Mouse (Mus musculus): ENCODE data around the gene Vmn1r139. TPM values are rescaled to one million over a fixed set of nuclear protein-coding genes. Genes with fewer than 3 reads are reported as not detected.
"Not testable (repeated sequence)": the region's sequence is repeated elsewhere in the genome, so short reads cannot be mapped to it uniquely, and the experiment has no call there.

Gene Vmn1r139
- polyA plus RNA-seq (2015; fragmentation: Nextera tagmentation; extraction: Ambion mirVana), result not detected in 2 replicates

- not testable (repeated sequence) for H3K27me3 ChIP-seq
Measured at GRCm38 (mm10) chr7:22068757-22069156, at the start of gene Vmn1r139. Vmn1r139 (plus strand) TSS chr7:22069057.

GRCm38 (mm10) chr7:22028797-22029196 is 40.1 kb upstream of the Vmn1r139 start, which contains the start of gene Vmn1r138:
Vmn1r138 (minus strand) TSS chr7:22028897.
- WGBS, result no CpG with 5 or more reads among the region's 2 CpGs
- not testable (repeated sequence) for H3K36me3 ChIP-seq, H3K27ac ChIP-seq

More at GRCm38 (mm10) chr7:22068757-22069156, at the start of gene Vmn1r139:
- ATAC-seq (ENCODE audit: insufficient number of reproducible peaks, insufficient read depth, low FRiP score, low TSS enrichment, low read depth); H3K4me2 ChIP-seq; H3K9ac ChIP-seq; H3K4me1 ChIP-seq; H3K36me3 ChIP-seq; H3K9me3 ChIP-seq; H3K4me3 ChIP-seq; H3K27ac ChIP-seq: not testable (repeated sequence)
- WGBS, result no CpG with 5 or more reads among the region's 7 CpGs

GRCm38 (mm10) chr7:22056205-22056604 is 12.7 kb upstream of the Vmn1r139 start, which contains the start of gene Gm6176:
Gm6176 (minus strand) TSS chr7:22056305.
- not testable (repeated sequence) for H3K4me2 ChIP-seq; H3K9ac ChIP-seq; H3K4me1 ChIP-seq; ATAC-seq (ENCODE audit: insufficient number of reproducible peaks, insufficient read depth, low FRiP score, low TSS enrichment, low read depth); H3K9me3 ChIP-seq; H3K4me3 ChIP-seq; H3K27ac ChIP-seq; H3K36me3 ChIP-seq; H3K27me3 ChIP-seq
- no CpG with 5 or more reads among the region's 1 CpGs for WGBS

More at GRCm38 (mm10) chr7:22028797-22029196, 40.1 kb upstream of the Vmn1r139 start, which contains the start of gene Vmn1r138:
- H3K9me3 ChIP-seq; H3K4me2 ChIP-seq; H3K4me3 ChIP-seq; H3K4me1 ChIP-seq; H3K9ac ChIP-seq; H3K27me3 ChIP-seq; ATAC-seq (ENCODE audit: insufficient number of reproducible peaks, insufficient read depth, low FRiP score, low TSS enrichment, low read depth): not testable (repeated sequence)

- WGBS, result no CpG with 5 or more reads among the region's 2 CpGs
- not testable (repeated sequence) for ATAC-seq (ENCODE audit: insufficient number of reproducible peaks, insufficient read depth, low FRiP score, low TSS enrichment, low read depth)
Measured at GRCm38 (mm10) chr7:22118145-22118544, 49.3 kb downstream of the Vmn1r139 start, which contains the start of gene Gm16451. Gm16451 (minus strand) TSS chr7:22118245.

GRCm38 (mm10) chr7:22134641-22135040 is 65.8 kb downstream of the Vmn1r139 start, which contains the start of gene Gm10666:
Gm10666 (minus strand) TSS chr7:22134741.
- H3K9ac ChIP-seq; H3K9me3 ChIP-seq; ATAC-seq (ENCODE audit: insufficient number of reproducible peaks, insufficient read depth, low FRiP score, low TSS enrichment, low read depth); H3K4me2 ChIP-seq; H3K27ac ChIP-seq; H3K36me3 ChIP-seq; H3K27me3 ChIP-seq; H3K4me1 ChIP-seq; H3K4me3 ChIP-seq: not testable (repeated sequence)
- WGBS, result no CpG with 5 or more reads among the region's 5 CpGs

More at GRCm38 (mm10) chr7:22118145-22118544, 49.3 kb downstream of the Vmn1r139 start, which contains the start of gene Gm16451:
- not testable (repeated sequence) for H3K27me3 ChIP-seq, H3K4me3 ChIP-seq, H3K4me2 ChIP-seq, H3K4me1 ChIP-seq, H3K9me3 ChIP-seq, H3K36me3 ChIP-seq, H3K9ac ChIP-seq, H3K27ac ChIP-seq

Other genes with a start within 250 kb of the Vmn1r139 start
- not detected in 2 replicates for gene Vmn1r135, start 236.7 kb upstream of the Vmn1r139 start, polyA plus RNA-seq (2015; fragmentation: Nextera tagmentation; extraction: Ambion mirVana)
- gene Gm5725, start 224.8 kb upstream of the Vmn1r139 start, polyA plus RNA-seq (2015; fragmentation: Nextera tagmentation; extraction: Ambion mirVana), result not detected in 2 replicates
- not detected in 2 replicates for gene Gm5891, start 147.8 kb upstream of the Vmn1r139 start, polyA plus RNA-seq (2015; fragmentation: Nextera tagmentation; extraction: Ambion mirVana)
- not detected in 2 replicates for gene Vmn1r137, start 74.5 kb upstream of the Vmn1r139 start, polyA plus RNA-seq (2015; fragmentation: Nextera tagmentation; extraction: Ambion mirVana)
- not detected in 2 replicates for gene Vmn1r138, start 40.2 kb upstream of the Vmn1r139 start, polyA plus RNA-seq (2015; fragmentation: Nextera tagmentation; extraction: Ambion mirVana)
- not detected in 2 replicates for gene Gm6176, start 12.8 kb upstream of the Vmn1r139 start, polyA plus RNA-seq (2015; fragmentation: Nextera tagmentation; extraction: Ambion mirVana)
- gene Gm16451, start 49.2 kb downstream of the Vmn1r139 start, polyA plus RNA-seq (2015; fragmentation: Nextera tagmentation; extraction: Ambion mirVana), result not detected in 2 replicates
- not detected in 2 replicates for gene Gm10666, start 65.7 kb downstream of the Vmn1r139 start, polyA plus RNA-seq (2015; fragmentation: Nextera tagmentation; extraction: Ambion mirVana)
- gene Vmn1r142, start 95.0 kb downstream of the Vmn1r139 start, polyA plus RNA-seq (2015; fragmentation: Nextera tagmentation; extraction: Ambion mirVana), result not detected in 2 replicates
- not detected in 2 replicates for gene Vmn1r143, start 120.3 kb downstream of the Vmn1r139 start, polyA plus RNA-seq (2015; fragmentation: Nextera tagmentation; extraction: Ambion mirVana)
- not detected in 2 replicates for gene Gm8653, start 132.2 kb downstream of the Vmn1r139 start, polyA plus RNA-seq (2015; fragmentation: Nextera tagmentation; extraction: Ambion mirVana)
- gene Gm8453, start 160.4 kb downstream of the Vmn1r139 start, polyA plus RNA-seq (2015; fragmentation: Nextera tagmentation; extraction: Ambion mirVana), result not detected in 2 replicates

Measured in embryonic facial prominence, embryonic 13.5 days (tissue).